Mouse (Mus musculus) small intestine, adult 2 months (tissue): ENCODE results near the gene Pde4b. TPM values are rescaled to one million over a fixed set of nuclear protein-coding genes. Genes with fewer than 3 reads are reported as not detected.

Source experiments
- H3K27ac ChIP-seq: fragments of 200-500 bp; 2 replicates; pipeline ENCODE4 v1.5.1; 2012; ENCODE audit warnings: low read depth, low read length, control low read depth, inconsistent platforms; ENCODE audit not compliant: insufficient read depth
- H3K27me3 ChIP-seq: fragments of 200-500 bp; 2 replicates; pipeline ENCODE4 v1.6.1; 2012; ENCODE audit warnings: mild to moderate bottlenecking, moderate library complexity, low read length, inconsistent platforms; ENCODE audit not compliant: control insufficient read depth, insufficient read depth
- H3K36me3 ChIP-seq: fragments of 200-500 bp; 2 replicates; pipeline ENCODE4 v1.6.1; 2012; ENCODE audit warnings: mild to moderate bottlenecking, low read length, control low read depth, inconsistent platforms; ENCODE audit not compliant: control insufficient read depth, insufficient read depth
- H3K4me1 ChIP-seq: fragments of 200-500 bp; 2 replicates; pipeline ENCODE4 v1.6.1; 2012; ENCODE audit warnings: low read length, inconsistent platforms, mixed read lengths; ENCODE audit not compliant: control insufficient read depth, insufficient read depth, insufficient read length
- H3K4me3 ChIP-seq: fragments of 200-500 bp; 2 replicates; pipeline ENCODE4 v1.5.1; 2012; ENCODE audit warnings: low read depth, mild to moderate bottlenecking, control low read depth, inconsistent platforms, low read length, moderate library complexity
- CTCF ChIP-seq: fragments of 200-500 bp; IDR thresholded peaks from 2 replicates; pipeline ENCODE4 v1.5.1; 2012; ENCODE audit warnings: low read depth, mild to moderate bottlenecking, control low read depth, inconsistent platforms, low read length, moderate library complexity, mixed read lengths; ENCODE audit not compliant: insufficient replicate concordance, insufficient read length; ENCODE audit errors: extremely low read depth
- POLR2A ChIP-seq: fragments of 200-500 bp; IDR thresholded peaks from 2 replicates; pipeline ENCODE4 v1.6.1; 2012; ENCODE audit warnings: low read depth, mild to moderate bottlenecking, control low read depth, inconsistent platforms, low read length, moderate library complexity
- WGBS: fragments of 180-500 bp; shearing (Covaris S2); methylation state at CpG from one replicate; pipeline ENCODE4 v1.1.7; 2018; 5-methylcytosine and 5-hydroxymethylcytosine counted together
- polyA plus RNA-seq: library from polyadenylated mRNA; depleted of rRNA; stranded (reverse); fragments of >200 nt; gene quantifications from 2 replicates; pipeline ENCODE4 v1.2.3, GENCODE M21; 2012

The Pde4b gene
- polyA plus RNA-seq, 1 experiment = 2.5 TPM

DNA sequence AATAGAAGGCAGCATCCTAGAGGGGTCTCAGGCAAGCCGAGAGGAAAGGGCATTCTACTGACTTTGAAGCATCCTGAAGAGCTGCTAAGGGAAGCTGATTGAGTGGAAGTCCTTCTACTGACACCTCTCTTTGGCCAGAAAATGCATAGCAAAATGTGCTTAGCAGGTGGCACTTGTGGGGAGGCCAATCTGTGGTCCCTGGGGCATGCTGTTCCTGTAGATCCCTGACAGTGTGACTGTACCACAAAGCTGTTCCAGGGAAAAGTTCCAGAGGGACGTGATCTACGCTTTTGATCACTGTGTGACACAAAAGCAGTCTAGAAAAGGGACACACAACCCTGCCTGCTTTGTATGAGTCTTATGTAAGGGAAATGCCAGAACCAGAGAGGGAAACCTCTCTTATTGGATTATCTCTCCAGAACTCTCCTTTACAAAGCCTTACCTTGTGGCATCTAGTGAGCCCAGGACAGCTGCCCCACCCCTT lies 49.1 kb downstream of the Pde4b start:
- 79% methylated on average over 3 of the region's 3 CpGs for WGBS
- Histone ChIP-seq H3K27ac (no peak overlapping the region), H3K4me3 (no peak overlapping the region), H3K4me1 (no peaks in the 10 kb centered on the region), H3K27me3 (no peaks in the 10 kb centered on the region), H3K36me3 (no peaks in the 10 kb centered on the region)
- no peak for TF ChIP-seq POLR2A
- TF ChIP-seq CTCF = no peak

DNA sequence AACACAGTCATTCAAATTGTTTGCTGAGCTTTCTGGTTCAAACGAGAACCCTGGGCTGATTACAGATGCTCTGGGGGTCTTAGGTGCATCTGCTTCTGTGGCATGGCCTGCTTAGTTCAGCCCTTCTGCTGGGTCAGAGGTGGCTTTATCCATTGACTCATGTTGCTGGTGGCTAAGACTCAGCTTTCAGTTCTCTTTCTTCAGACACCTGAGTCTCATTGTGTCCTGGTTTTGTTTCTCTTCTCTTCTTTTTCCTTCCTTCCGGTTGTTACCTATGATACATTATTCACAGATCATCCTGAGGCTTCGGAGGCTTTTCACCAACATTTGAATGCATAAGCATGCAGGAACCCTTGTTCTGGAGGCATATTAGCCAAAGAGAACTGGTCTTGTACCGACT lies 51.0 kb downstream of the Pde4b start:
- Histone ChIP-seq H3K27me3 (no peaks in the 10 kb centered on the region), H3K4me3 (no peak overlapping the region), H3K4me1 (no peaks in the 10 kb centered on the region), H3K36me3 (no peaks in the 10 kb centered on the region), H3K27ac (no peak overlapping the region)
- 60% methylated on average over 4 of the region's 4 CpGs for WGBS
- no peak for TF ChIP-seq POLR2A
- TF ChIP-seq CTCF = no peak

DNA sequence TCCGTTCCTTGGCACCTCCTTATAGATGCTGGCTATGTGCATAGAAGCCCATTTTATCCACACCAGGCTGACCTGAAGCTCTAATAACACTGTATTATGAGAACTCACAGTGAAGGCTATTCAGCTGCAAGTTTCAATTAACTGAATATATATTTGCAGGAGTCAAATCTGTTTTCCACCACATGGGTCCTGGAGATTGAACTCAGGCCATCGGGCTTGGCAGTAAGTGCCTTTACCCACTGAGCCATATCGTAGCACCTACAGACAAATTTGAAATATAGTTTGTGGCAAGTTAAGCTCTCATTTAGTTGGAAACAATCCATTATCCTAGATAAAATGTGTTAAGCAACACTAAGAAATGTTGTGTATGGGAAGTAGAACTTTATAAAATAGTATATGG lies 53.9 kb downstream of the Pde4b start:
- TF ChIP-seq CTCF = no peak
- TF ChIP-seq POLR2A = no peak
- WGBS = 86% methylated on average over 3 of the region's 3 CpGs
- Histone ChIP-seq H3K4me1 (no peaks in the 10 kb centered on the region), H3K27ac (no peak overlapping the region), H3K36me3 (no peaks in the 10 kb centered on the region), H3K4me3 (no peak overlapping the region), H3K27me3 (no peaks in the 10 kb centered on the region)

DNA sequence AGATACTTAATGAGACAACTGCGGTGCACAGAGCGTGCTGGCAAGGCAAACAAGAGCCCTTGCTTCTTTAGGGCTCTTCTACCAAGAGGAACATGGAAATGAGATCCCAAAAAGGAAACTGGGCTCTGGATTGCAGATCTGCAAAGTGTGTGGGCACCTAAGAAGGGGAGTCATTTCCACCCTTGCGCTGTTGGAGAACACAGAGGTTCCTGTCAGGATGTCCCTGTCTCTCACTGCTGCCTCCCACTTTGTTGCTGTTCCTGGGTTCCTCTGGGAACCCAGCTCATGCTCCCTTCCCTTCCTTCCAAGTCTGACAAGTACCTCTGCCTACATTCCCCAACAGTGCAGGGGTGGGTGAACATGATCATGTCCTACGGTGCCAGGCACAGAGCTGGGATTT lies 61.4 kb downstream of the Pde4b start:
- Histone ChIP-seq H3K4me3 (no peak overlapping the region), H3K36me3 (no peaks in the 10 kb centered on the region), H3K4me1 (no peaks in the 10 kb centered on the region), H3K27ac (no peak overlapping the region), H3K27me3 (no peaks in the 10 kb centered on the region)
- TF ChIP-seq CTCF (no peak), POLR2A (no peak)
- 89% methylated on average over 4 of the region's 4 CpGs for WGBS

DNA sequence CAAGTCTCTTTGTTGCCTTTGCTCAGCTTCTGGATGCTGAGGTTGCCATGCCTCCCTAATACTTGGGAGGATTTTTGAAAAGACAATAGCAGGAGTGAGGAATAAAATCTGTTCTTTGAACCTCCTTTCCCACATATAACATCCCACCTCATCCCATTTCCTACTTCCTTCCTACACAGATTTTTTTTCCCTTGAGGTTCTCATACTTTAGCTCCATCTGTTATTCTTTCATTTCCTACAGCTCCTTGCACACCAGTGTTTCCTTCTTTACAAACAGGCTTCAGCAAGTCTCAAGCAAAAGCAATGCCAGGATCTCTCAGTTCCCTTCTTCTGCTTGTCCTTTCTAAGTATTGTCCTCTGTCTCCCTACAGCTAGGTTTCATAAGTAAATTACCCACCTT lies 71.8 kb downstream of the Pde4b start:
- H3K4me1 ChIP-seq = no peaks in the 10 kb centered on the region
- no peaks in the 10 kb centered on the region for H3K27me3 ChIP-seq
- H3K36me3 ChIP-seq = no peaks in the 10 kb centered on the region
- H3K27ac ChIP-seq = no peak overlapping the region
- H3K4me3 ChIP-seq = no peak overlapping the region
- TF ChIP-seq CTCF (no peak), POLR2A (no peak)

DNA sequence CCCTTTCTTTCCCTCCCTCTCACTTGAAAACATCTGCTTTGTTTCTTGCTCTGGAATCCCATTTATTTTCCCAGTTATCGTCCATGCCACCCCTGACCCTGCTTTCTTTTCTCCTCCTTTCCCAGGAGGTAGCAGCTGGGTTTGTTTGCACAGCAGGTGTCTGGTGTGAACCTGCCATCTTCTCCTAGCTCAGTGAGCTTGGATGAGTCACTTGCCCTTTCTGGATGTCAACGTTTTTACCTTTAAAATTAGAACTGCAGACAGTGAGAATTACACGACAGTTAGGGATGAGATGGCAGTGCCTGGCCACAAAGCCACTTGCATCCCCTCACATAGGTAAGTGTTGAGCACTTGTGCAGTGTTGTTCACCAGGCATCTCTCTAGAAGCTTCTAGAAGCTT lies 84.3 kb downstream of the Pde4b start:
- no peak overlapping the region for H3K4me3 ChIP-seq
- H3K4me1 ChIP-seq = no peaks in the 10 kb centered on the region
- H3K27ac ChIP-seq = no peak overlapping the region
- WGBS = 39% methylated on average over 3 of the region's 3 CpGs
- TF ChIP-seq POLR2A (no peak), CTCF (no peak)
- H3K27me3 ChIP-seq = no peaks in the 10 kb centered on the region
- H3K36me3 ChIP-seq = no peaks in the 10 kb centered on the region

DNA sequence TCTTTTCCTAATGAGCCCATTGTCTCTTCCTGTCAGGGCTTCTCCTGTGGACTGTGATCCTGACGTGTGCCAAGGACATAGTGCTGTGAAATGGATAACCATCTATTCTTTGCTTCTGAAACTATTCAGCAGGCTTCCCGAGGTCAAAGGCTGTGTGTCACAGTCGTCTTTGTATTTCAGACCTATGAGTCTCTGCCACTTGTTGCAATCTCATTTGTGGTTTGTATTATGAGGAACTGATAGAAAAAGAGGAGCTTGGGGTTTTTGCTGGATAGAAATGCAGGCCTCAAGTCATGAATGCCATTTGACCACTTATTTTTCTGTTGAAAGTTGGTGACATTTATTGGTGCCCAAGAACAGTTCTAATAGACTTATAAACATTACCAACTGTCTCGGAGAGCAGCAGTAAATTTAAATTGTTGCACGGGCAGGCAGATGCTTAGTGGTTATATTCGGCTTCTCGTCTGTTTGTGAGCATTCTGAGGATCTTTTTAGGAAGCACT lies 85.4 kb downstream of the Pde4b start:
- 60% methylated on average over 7 of the region's 7 CpGs for WGBS
- Histone ChIP-seq H3K4me1 (no peaks in the 10 kb centered on the region), H3K27ac (no peak overlapping the region), H3K27me3 (no peaks in the 10 kb centered on the region), H3K36me3 (no peaks in the 10 kb centered on the region), H3K4me3 (no peak overlapping the region)
- TF ChIP-seq CTCF (no peak), POLR2A (no peak)
